Mouse (Mus musculus) lung, embryonic 14.5 days (tissue): ENCODE results near the gene Plcxd3. TPM values are rescaled to one million over a fixed set of nuclear protein-coding genes. Genes with fewer than 3 reads are reported as not detected.
A peak's percentile ranks its signal among the peaks of the same experiment; 100 is the strongest.

ENCODE experiments used
- ATAC-seq: fragments of 200-750 bp; cut with Nextera tagmentation; 2 replicates; pipeline ENCODE4 v1.8.0; 2017; ENCODE audit warnings: mild to moderate bottlenecking, moderate TSS enrichment, moderate library complexity; ENCODE audit not compliant: insufficient read depth
- DNase-seq: peaks from one replicate; pipeline ENCODE4 v3.0.0-alpha.2; 2015
- H3K27ac ChIP-seq: fragments of 300-500 bp; sonication (generic); 2 replicates; pipeline ENCODE4 v1.5.1; 2014; ENCODE audit warnings: low read depth, mild to moderate bottlenecking, moderate library complexity
- H3K27me3 ChIP-seq: fragments of 300-500 bp; sonication (generic); 2 replicates; pipeline ENCODE4 v1.6.1; 2014; ENCODE audit warnings: low read length, control low read depth; ENCODE audit not compliant: insufficient read depth
- H3K36me3 ChIP-seq: fragments of 300-500 bp; sonication (generic); 2 replicates; pipeline ENCODE4 v1.6.1; 2014; ENCODE audit warnings: control low read depth; ENCODE audit not compliant: insufficient read depth
- H3K4me1 ChIP-seq: fragments of 300-500 bp; sonication (generic); 2 replicates; pipeline ENCODE4 v1.6.1; 2014; ENCODE audit warnings: antibody characterized with exemption, control low read depth; ENCODE audit not compliant: insufficient read depth
- H3K4me2 ChIP-seq: fragments of 300-500 bp; sonication (generic); 2 replicates; pipeline ENCODE4 v1.6.1; 2014; ENCODE audit warnings: mild to moderate bottlenecking
- H3K4me3 ChIP-seq: fragments of 300-500 bp; sonication (generic); 2 replicates; pipeline ENCODE4 v1.5.1; 2014; ENCODE audit warnings: low read depth, low read length
- H3K9ac ChIP-seq: fragments of 300-500 bp; sonication (generic); 2 replicates; pipeline ENCODE4 v1.6.1; 2014
- H3K9me3 ChIP-seq: fragments of 300-500 bp; sonication (generic); 2 replicates; pipeline ENCODE4 v1.6.1; 2016; ENCODE audit warnings: low read depth, low read length, control low read depth
- CTCF ChIP-seq: IDR thresholded peaks from 2 replicates; pipeline ENCODE4 v1.5.1; 2016; ENCODE audit warnings: antibody characterized with exemption, low read depth
- WGBS: fragments of 180-500 bp; shearing (Covaris S2); extraction: QIAGEN DNeasy Blood & Tissue Kit; methylation state at CpG from one replicate; pipeline ENCODE4 v1.1.7; 2014; 5-methylcytosine and 5-hydroxymethylcytosine counted together
- polyA plus RNA-seq: library from polyadenylated mRNA; unstranded; fragments of >200 nt; fragmentation: Nextera tagmentation; extraction: Ambion mirVana; gene quantifications from 2 replicates; pipeline ENCODE4 v1.2.1, GENCODE M21; 2014

Plcxd3 gene
- 0.25 and 0.30 TPM in 2 replicates for polyA plus RNA-seq

- no peaks in the 10 kb centered on the region for H3K36me3 ChIP-seq
- peak; percentile 22 for DNase-seq
- peak within 1 kb of the TSS; percentile 33 for H3K4me3 ChIP-seq
- H3K9me3 ChIP-seq = no peaks in the 10 kb centered on the region
- peak within 1 kb of the TSS; percentile 62 for H3K4me2 ChIP-seq
- under 1% methylated on average over 33 of the region's 33 CpGs for WGBS
- H3K9ac ChIP-seq = no peak within 1 kb of the TSS; the same call in 1 of the 2 replicates
- no peak within 1 kb of the TSS for H3K27ac ChIP-seq
- no peaks in the 10 kb centered on the region for H3K4me1 ChIP-seq
- peaks cover 4% of the 10 kb centered on the region; the same call in 1 of the 2 replicates for H3K27me3 ChIP-seq
- peak; percentile 44 for ATAC-seq
- TF ChIP-seq CTCF = no peak
Measured at GRCm38 (mm10) chr15:4375423-4376220, at the start of gene Plcxd3. Gene Plcxd3 (plus strand): TSS chr15:4375491.

- Histone ChIP-seq H3K4me1 (no peaks in the 10 kb centered on the region), H3K9me3 (no peaks in the 10 kb centered on the region), H3K36me3 (no peaks in the 10 kb centered on the region), H3K9ac (no peak overlapping the region), H3K27ac (no peak overlapping the region), H3K27me3 (no peaks in the 10 kb centered on the region), H3K4me2 (no peak overlapping the region), H3K4me3 (no peak overlapping the region)
- DNase-seq (no peak), ATAC-seq (no peak)
- no peak for TF ChIP-seq CTCF
- WGBS = 78% methylated on average over 4 of the region's 4 CpGs
Measured at GRCm38 (mm10) chr15:4331867-4332266, 43.4 kb upstream of the Plcxd3 start.

GRCm38 (mm10) chr15:4341620-4342019 lies 33.7 kb upstream of the Plcxd3 start:
- H3K9ac ChIP-seq = no peak overlapping the region
- no peaks in the 10 kb centered on the region for H3K36me3 ChIP-seq
- DNase-seq = no peak
- H3K27me3 ChIP-seq = no peaks in the 10 kb centered on the region
- TF ChIP-seq CTCF = no peak
- ATAC-seq = no peak
- WGBS = 31% methylated on average over 4 of the region's 4 CpGs
- no peak overlapping the region for H3K4me2 ChIP-seq
- H3K4me3 ChIP-seq = no peak overlapping the region
- H3K9me3 ChIP-seq = no peaks in the 10 kb centered on the region
- H3K27ac ChIP-seq = no peak overlapping the region
- no peaks in the 10 kb centered on the region for H3K4me1 ChIP-seq

GRCm38 (mm10) chr15:4348816-4349553 lies 26.3 kb upstream of the Plcxd3 start:
- Histone ChIP-seq H3K36me3 (no peaks in the 10 kb centered on the region), H3K27ac (no peak overlapping the region), H3K4me1 (no peaks in the 10 kb centered on the region), H3K9ac (no peak overlapping the region), H3K9me3 (no peaks in the 10 kb centered on the region), H3K27me3 (no peaks in the 10 kb centered on the region), H3K4me3 (no peak overlapping the region), H3K4me2 (no peak overlapping the region)
- no peak for DNase-seq
- WGBS = 16% methylated on average over 7 of the region's 7 CpGs
- ATAC-seq = no peak
- TF ChIP-seq CTCF = no peak

- no peaks in the 10 kb centered on the region for H3K4me1 ChIP-seq
- H3K27me3 ChIP-seq = no peaks in the 10 kb centered on the region
- no peak overlapping the region for H3K4me2 ChIP-seq
- DNase-seq (no peak), ATAC-seq (no peak)
- no peak overlapping the region for H3K4me3 ChIP-seq
- no peak overlapping the region for H3K9ac ChIP-seq
- no peak for TF ChIP-seq CTCF
- no peak overlapping the region for H3K27ac ChIP-seq
- WGBS = 78% methylated on average over 11 of the region's 11 CpGs
- H3K36me3 ChIP-seq = no peaks in the 10 kb centered on the region
- H3K9me3 ChIP-seq = no peaks in the 10 kb centered on the region
Measured at GRCm38 (mm10) chr15:4356397-4356796, 18.9 kb upstream of the Plcxd3 start.

- H3K9me3 ChIP-seq = no peaks in the 10 kb centered on the region
- DNase-seq (no peak), ATAC-seq (no peak)
- no peaks in the 10 kb centered on the region for H3K27me3 ChIP-seq
- no peak overlapping the region for H3K4me3 ChIP-seq
- TF ChIP-seq CTCF = no peak
- 79% methylated on average over 4 of the region's 4 CpGs for WGBS
- H3K27ac ChIP-seq = no peak overlapping the region
- no peak overlapping the region for H3K4me2 ChIP-seq
- H3K36me3 ChIP-seq = no peaks in the 10 kb centered on the region
- no peak overlapping the region for H3K9ac ChIP-seq
- no peaks in the 10 kb centered on the region for H3K4me1 ChIP-seq
Measured at GRCm38 (mm10) chr15:4357706-4358105, 17.6 kb upstream of the Plcxd3 start.

GRCm38 (mm10) chr15:4367801-4368200 lies 7.5 kb upstream of the Plcxd3 start:
- Histone ChIP-seq H3K27me3 (no peaks in the 10 kb centered on the region), H3K27ac (no peak overlapping the region), H3K36me3 (no peaks in the 10 kb centered on the region), H3K9me3 (no peaks in the 10 kb centered on the region), H3K4me3 (no peak overlapping the region), H3K4me1 (no peaks in the 10 kb centered on the region), H3K9ac (no peak overlapping the region), H3K4me2 (no peak overlapping the region)
- ATAC-seq (no peak), DNase-seq (peak; percentile 79)
- WGBS = 42% methylated on average over 2 of the region's 2 CpGs
- TF ChIP-seq CTCF = no peak
